Mouse (Mus musculus) CH12.LX (cell line): Measurements from ENCODE around the gene Foxb1.

Experiments used
- BHLHE40 ChIP-seq: IDR thresholded peaks from 2 replicates; pipeline ENCODE4 v1.6.1; 2011; ENCODE audit warnings: mild to moderate bottlenecking, low read depth, low read length, improper control_type of control experiment
- CHD2 ChIP-seq: IDR thresholded peaks from 2 replicates; pipeline ENCODE4 v1.6.1; 2011; ENCODE audit warnings: low read length, improper control_type of control experiment
- CTCF ChIP-seq, 2 experiments: IDR thresholded peaks in 1 of 2; conservative IDR thresholded peaks in 1 of 2; 2 replicates each; pipeline ENCODE4 v1.5.1; 2011 to 2012; ENCODE audit warnings: low read depth in 2 of 2, low read length in 2 of 2, improper control_type of control experiment in 1 of 2, inconsistent platforms in 1 of 2, mild to moderate bottlenecking in 1 of 2, moderate library complexity in 1 of 2
- ELF1 ChIP-seq: IDR thresholded peaks from 2 replicates; pipeline ENCODE4 v1.6.1; 2014; ENCODE audit warnings: low read depth, mild to moderate bottlenecking, inconsistent platforms, low read length, improper control_type of control experiment
- ETS1 ChIP-seq: conservative IDR thresholded peaks from 2 replicates; pipeline ENCODE4 v1.6.1; 2012; ENCODE audit warnings: low read depth, mild to moderate bottlenecking, inconsistent platforms, low read length, improper control_type of control experiment, moderate library complexity
- GABPA ChIP-seq: IDR thresholded peaks from 2 replicates; pipeline ENCODE4 v1.6.1; 2012; ENCODE audit warnings: low read depth, low read length, improper control_type of control experiment, inconsistent platforms; ENCODE audit not compliant: insufficient replicate concordance
- POLR2A ChIP-seq: IDR thresholded peaks from 2 replicates; pipeline ENCODE4 v1.6.1; 2011; ENCODE audit warnings: low read depth, mild to moderate bottlenecking, improper control_type of control experiment, low read length
- RCOR1 ChIP-seq: conservative IDR thresholded peaks from 2 replicates; pipeline ENCODE4 v1.6.1; 2012; ENCODE audit warnings: low read depth, mild to moderate bottlenecking, inconsistent platforms, low read length, improper control_type of control experiment
- TCF12 ChIP-seq: IDR thresholded peaks from 2 replicates; pipeline ENCODE4 v1.6.1; 2014; ENCODE audit warnings: low read depth, mild to moderate bottlenecking, inconsistent platforms, low read length, improper control_type of control experiment
- UBTF ChIP-seq: IDR thresholded peaks from 2 replicates; pipeline ENCODE4 v1.6.1; 2012; ENCODE audit warnings: low read depth, mild to moderate bottlenecking, inconsistent platforms, low read length, improper control_type of control experiment, moderate library complexity
- USF1 ChIP-seq: IDR thresholded peaks from 2 replicates; pipeline ENCODE4 v1.6.1; 2014; ENCODE audit warnings: low read depth, mild to moderate bottlenecking, inconsistent platforms, low read length, improper control_type of control experiment
- ZC3H11A ChIP-seq: IDR thresholded peaks from 2 replicates; pipeline ENCODE4 v1.6.1; 2012; ENCODE audit warnings: low read depth, mild to moderate bottlenecking, inconsistent platforms, low read length, improper control_type of control experiment
- ZMIZ1 ChIP-seq: IDR thresholded peaks from 2 replicates; pipeline ENCODE4 v1.6.1; 2012; ENCODE audit warnings: low read depth, mild to moderate bottlenecking, inconsistent platforms, low read length, improper control_type of control experiment
- ZNF384 ChIP-seq: IDR thresholded peaks from 2 replicates; pipeline ENCODE4 v1.6.1; 2012; ENCODE audit warnings: low read depth, low read length, improper control_type of control experiment, inconsistent platforms

DNA sequence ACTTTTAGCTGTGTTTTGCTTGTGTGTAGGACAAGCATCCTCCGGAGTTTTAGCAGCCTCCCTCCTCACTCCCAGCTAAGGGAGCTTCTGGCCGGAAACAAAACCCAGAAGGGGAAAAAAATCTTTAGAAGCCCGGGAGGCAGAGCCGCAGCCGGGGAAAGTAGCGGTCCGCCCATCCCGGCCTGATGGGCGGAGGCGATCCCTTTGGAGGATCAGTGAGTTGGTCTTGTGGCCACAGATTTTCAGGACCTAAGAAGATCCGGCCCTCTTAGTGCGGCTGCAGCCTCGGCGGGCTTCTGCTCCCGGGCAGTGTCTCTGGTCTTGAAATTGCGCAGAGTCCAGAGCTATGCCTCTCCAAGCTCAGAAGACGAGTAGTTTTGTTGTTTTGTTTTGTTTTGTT, 2.2 kb downstream of the Foxb1 start:
- TF ChIP-seq ETS1, result no peak
- TF ChIP-seq CTCF (conservative IDR thresholded peaks at IDR 0.05 in 1 of 2, IDR thresholded peaks at IDR 0.05 in 1 of 2; ENCODE audit: low read depth in 2 of 2, low read length in 2 of 2), result no peak
- TF ChIP-seq TCF12, result no peak
- TF ChIP-seq ZMIZ1, result no peak
- no peak for TF ChIP-seq ZC3H11A
- TF ChIP-seq CHD2, result no peak
- no peak for TF ChIP-seq USF1
- TF ChIP-seq ELF1, result no peak
- no peak for TF ChIP-seq GABPA
- no peak for TF ChIP-seq POLR2A
- no peak for TF ChIP-seq UBTF
- no peak for TF ChIP-seq RCOR1
- TF ChIP-seq ZNF384, result no peak
- no peak for TF ChIP-seq BHLHE40
